Mouse (Mus musculus): Measurements from ENCODE around the gene Hbp1.

DNA sequence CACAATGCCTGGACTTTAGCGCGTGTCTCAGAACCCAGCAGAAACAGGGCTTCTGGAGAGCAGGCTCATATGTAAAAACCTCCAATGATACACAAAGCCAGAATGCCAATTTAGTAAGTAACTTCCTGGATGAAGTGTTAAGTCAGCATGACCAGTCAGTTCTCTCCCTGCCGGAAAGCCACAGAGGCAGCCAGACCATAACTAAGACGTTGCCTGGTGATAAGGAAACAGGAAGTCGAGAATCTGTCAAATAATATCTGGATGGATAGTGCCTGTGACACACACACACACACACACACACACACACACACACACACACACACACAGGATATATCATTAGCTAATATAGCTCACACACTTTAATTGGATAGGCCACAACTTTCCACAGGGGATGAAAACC, 46.5 kb upstream of the Hbp1 start:
- TF ChIP-seq CTCF (IDR thresholded peaks at IDR 0.05; ENCODE audit: low read depth, low read length) (no peak), POLR2A (IDR thresholded peaks at IDR 0.05; ENCODE audit: extremely low read depth, insufficient read depth, low read length) (no peak)
